Mouse (Mus musculus): ENCODE results near the gene Agr3. TPM values are rescaled to one million over a fixed set of nuclear protein-coding genes. Genes with fewer than 3 reads are reported as not detected.

Agr3 gene
- polyA plus RNA-seq, 1 experiment from 2014 or later = not detected

GRCm38 (mm10) chr12:35993583-35993982 lies 68.2 kb downstream of the Agr3 start:
- WGBS = 72% methylated on average over 3 of the region's 3 CpGs
- Histone ChIP-seq H3K27ac (no peak overlapping the region), H3K9ac (no peak overlapping the region), H3K27me3 (no peaks in the 10 kb centered on the region), H3K4me1 (0 out of 2 replicates have a peak, but pooled peaks cover 5% of the 10 kb centered on the region), H3K36me3 (no peaks in the 10 kb centered on the region), H3K4me2 (replicated peaks) (no peak overlapping the region), H3K4me3 (no peak overlapping the region), H3K9me3 (no peaks in the 10 kb centered on the region)
- ATAC-seq (ENCODE audit: low FRiP score, low read depth) = no peak

- no peak overlapping the region for H3K27ac ChIP-seq
- 0 out of 2 replicates have a peak, but pooled peaks cover 5% of the 10 kb centered on the region for H3K4me1 ChIP-seq
- H3K4me2 ChIP-seq (replicated peaks) = no peak overlapping the region
- no peaks in the 10 kb centered on the region for H3K9me3 ChIP-seq
- ATAC-seq (ENCODE audit: low FRiP score, low read depth) = no peak
- H3K9ac ChIP-seq = no peak overlapping the region
- no peak overlapping the region for H3K4me3 ChIP-seq
- no peaks in the 10 kb centered on the region for H3K27me3 ChIP-seq
- no peaks in the 10 kb centered on the region for H3K36me3 ChIP-seq
Observed at GRCm38 (mm10) chr12:35994098-35994497, 68.7 kb downstream of the Agr3 start.

- no peak for ATAC-seq (ENCODE audit: low FRiP score, low read depth)
- no peak overlapping the region for H3K4me3 ChIP-seq
- no peak overlapping the region for H3K9ac ChIP-seq
- H3K9me3 ChIP-seq = no peaks in the 10 kb centered on the region
- H3K27me3 ChIP-seq = no peaks in the 10 kb centered on the region
- H3K27ac ChIP-seq = no peak overlapping the region
- no peak overlapping the region for H3K4me2 ChIP-seq (replicated peaks)
- 33% methylated on average over 5 of the region's 5 CpGs for WGBS
- 0 out of 2 replicates have a peak, but pooled peaks cover 5% of the 10 kb centered on the region for H3K4me1 ChIP-seq
- no peaks in the 10 kb centered on the region for H3K36me3 ChIP-seq
Observed at GRCm38 (mm10) chr12:35995799-35996198, 70.4 kb downstream of the Agr3 start.

Other genes starting within 250 kb of the Agr3 start
- 0.32 and 1.5 TPM in 2 replicates for gene Agr2, start 67.3 kb downstream of the Agr3 start, polyA plus RNA-seq (2015; fragmentation: Nextera tagmentation; extraction: Ambion mirVana)
- 56.4 and 57.4 TPM in 2 replicates for gene Tspan13, start 116.9 kb downstream of the Agr3 start, polyA plus RNA-seq (2015; fragmentation: Nextera tagmentation; extraction: Ambion mirVana)
- gene Ankmy2, start 231.5 kb downstream of the Agr3 start, polyA plus RNA-seq (2015; fragmentation: Nextera tagmentation; extraction: Ambion mirVana) = 35.0 and 35.4 TPM in 2 replicates
- 242 and 259 TPM in 2 replicates for gene Bzw2, start 232.5 kb downstream of the Agr3 start, polyA plus RNA-seq (2015; fragmentation: Nextera tagmentation; extraction: Ambion mirVana)

All from limb, embryonic 13.5 days (tissue).